Mouse (Mus musculus) v-Abl transformed pro-B cells (cell line): ENCODE measurements around the gene Dtl.

Experiments
- in situ Hi-C, 2 experiments: fragments of 400-800 bp; cut with MboI; formaldehyde crosslinking; loops; one replicate each; pipeline ENCODE4 v1.15.1; 2025; ENCODE audit not compliant: unreplicated experiment in 2 of 2

The Dtl gene

DNA sequence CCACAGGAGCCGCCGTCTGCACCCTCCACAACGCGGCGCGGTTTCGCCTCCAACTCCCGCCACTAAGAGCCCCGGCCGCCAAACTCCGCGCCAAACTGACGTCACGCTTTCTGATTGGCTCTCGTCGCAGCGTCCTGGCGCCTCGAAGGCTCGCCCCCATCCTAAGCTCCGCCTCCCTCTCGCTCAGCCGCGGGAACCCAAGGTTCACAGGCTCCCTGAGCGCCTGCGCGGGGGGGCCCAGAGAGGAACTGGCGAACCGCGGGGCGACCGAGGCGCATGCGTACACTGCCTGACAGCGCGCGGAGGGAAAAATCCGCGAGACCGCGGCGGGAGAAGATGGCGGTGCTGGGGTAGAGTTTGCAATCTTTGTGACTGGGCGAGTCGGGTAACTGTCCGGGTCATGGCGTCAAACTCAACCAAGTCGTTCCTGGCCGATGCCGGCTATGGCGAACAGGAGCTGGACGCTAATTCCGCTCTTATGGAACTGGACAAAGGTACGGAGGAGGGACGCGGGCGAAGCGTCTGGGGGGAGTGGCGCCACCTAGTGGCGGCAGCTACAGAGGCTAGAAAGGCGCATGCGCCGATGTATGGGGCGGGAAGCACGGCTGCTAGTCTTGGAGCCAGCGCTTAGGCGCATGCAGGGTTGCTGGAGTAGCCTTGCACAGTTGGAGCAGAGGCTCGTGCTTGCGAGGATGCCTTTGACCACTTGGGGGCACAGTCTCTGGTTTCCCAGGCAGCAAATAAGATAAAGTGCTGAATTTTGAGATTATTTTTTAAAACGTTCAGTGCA lies at the start of gene Dtl, which contains the start of gene Ints7:
Gene Dtl (minus strand): TSS at position 87 of the 790 bp plus-strand sequence.
Gene Ints7 (plus strand): TSS at position 179 of the 790 bp plus-strand sequence.
- in situ Hi-C loops = loop anchor here in 1 of 2 experiments (5.0 to 10.0 kb wide), 2 partner anchors 242 to 641 kb away; no protein-coding TSS in a partner anchor

DNA sequence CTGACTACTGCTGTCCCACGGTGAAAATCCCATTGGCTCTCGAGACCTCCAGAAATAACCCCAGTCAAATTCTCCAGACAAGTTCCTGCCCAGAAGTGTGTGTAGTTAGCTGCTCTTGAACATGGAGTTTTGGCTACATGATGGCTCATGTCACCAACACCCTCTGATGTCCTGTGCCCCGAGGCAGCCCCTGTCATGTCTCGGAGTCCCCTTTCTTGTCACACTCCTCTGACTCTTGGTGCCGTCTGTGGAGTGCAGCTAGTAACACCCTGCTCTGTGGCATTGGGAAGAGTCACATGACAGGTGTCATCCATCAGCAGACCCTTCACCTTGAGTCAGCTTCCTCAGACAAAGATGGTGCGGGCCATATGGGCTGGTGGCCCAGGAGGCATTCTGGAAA lies 49.7 kb upstream of the Dtl start:
- in situ Hi-C loops = no loop called here

GRCm38 (mm10) chr1:191624492-191624891 lies 49.1 kb upstream of the Dtl start:
- in situ Hi-C loops = no loop called here

- in situ Hi-C loops = no loop called here
Observed at GRCm38 (mm10) chr1:191622801-191623200, 47.5 kb upstream of the Dtl start.

GRCm38 (mm10) chr1:191621096-191621495 lies 45.8 kb upstream of the Dtl start:
- in situ Hi-C loops = no loop called here

GRCm38 (mm10) chr1:191618067-191618766 lies 42.9 kb upstream of the Dtl start:
- in situ Hi-C loops = no loop called here

GRCm38 (mm10) chr1:191617589-191617988 lies 42.2 kb upstream of the Dtl start:
- in situ Hi-C loops = no loop called here

GRCm38 (mm10) chr1:191616245-191616644 lies 40.9 kb upstream of the Dtl start:
- in situ Hi-C loops = no loop called here

GRCm38 (mm10) chr1:191612877-191613276 lies 37.5 kb upstream of the Dtl start:
- in situ Hi-C loops = no loop called here

- in situ Hi-C loops = no loop called here
Observed at GRCm38 (mm10) chr1:191611686-191612085, 36.3 kb upstream of the Dtl start.

GRCm38 (mm10) chr1:191610357-191610756 lies 35.0 kb upstream of the Dtl start:
- in situ Hi-C loops = no loop called here

GRCm38 (mm10) chr1:191609578-191609977 lies 34.2 kb upstream of the Dtl start:
- in situ Hi-C loops = no loop called here

DNA sequence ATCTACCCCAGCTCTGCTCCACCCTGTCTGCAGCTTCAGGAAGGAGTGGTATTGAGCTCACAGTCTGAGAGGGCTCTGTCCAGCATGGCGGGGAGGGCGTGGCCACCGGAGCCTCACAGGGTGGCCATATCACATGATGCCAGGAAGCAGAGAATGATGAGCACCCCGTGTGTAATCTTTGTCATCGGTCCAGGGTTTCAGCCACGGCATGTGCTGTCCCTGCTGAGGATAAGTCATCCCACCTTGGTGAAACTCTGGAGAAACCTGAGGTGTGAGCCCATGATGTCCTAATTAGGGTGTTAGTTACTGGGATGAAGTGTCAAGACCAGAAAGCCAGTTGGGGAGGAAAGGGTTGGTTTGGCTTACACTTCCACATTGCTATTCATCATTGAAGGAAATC lies 33.7 kb upstream of the Dtl start:
- in situ Hi-C loops = no loop called here

- in situ Hi-C loops = loop anchor here in 1 of 2 experiments (5.0 kb wide), 1 partner anchor 118 kb away; no protein-coding TSS in a partner anchor
Observed at GRCm38 (mm10) chr1:191604690-191605089, 29.3 kb upstream of the Dtl start.

DNA sequence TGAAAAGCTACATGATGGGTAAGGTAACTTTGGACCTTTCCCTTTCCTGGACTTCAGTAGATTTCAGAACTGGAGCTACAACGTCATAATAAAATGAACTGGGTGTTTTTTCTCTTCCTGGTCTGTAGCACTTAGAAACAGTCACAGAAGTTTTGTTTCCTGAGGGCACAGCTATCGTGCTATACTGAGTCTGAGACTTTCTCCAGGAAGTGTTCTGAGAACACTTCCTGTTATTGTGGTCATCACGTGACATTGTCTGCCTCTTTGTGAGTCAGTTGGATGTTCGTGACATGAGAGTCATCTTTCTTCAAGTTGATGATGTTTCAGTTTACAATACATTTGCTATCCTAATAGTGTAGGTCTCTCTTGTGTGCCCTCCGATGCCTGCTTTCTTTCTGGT lies 23.9 kb upstream of the Dtl start:
- in situ Hi-C loops = no loop called here

DNA sequence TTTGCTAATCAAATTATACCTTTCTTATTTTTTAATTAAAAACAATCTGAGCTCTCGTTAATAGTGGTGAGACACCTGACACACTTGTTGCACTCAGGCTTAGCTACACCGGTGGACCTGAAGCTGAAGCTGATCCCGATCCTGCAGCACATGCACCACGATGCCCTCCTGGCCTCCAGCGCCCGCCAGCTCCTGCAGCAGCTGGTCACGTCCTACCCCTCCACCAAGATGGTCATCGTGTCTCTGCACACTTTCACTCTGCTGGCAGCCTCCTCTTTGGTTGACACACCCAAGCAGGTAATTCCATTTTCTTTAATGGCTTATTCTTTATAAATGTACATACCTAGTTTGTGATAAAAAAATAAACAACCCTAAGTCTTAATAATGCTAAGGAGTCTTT lies 20.7 kb upstream of the Dtl start:
- in situ Hi-C loops = no loop called here

DNA sequence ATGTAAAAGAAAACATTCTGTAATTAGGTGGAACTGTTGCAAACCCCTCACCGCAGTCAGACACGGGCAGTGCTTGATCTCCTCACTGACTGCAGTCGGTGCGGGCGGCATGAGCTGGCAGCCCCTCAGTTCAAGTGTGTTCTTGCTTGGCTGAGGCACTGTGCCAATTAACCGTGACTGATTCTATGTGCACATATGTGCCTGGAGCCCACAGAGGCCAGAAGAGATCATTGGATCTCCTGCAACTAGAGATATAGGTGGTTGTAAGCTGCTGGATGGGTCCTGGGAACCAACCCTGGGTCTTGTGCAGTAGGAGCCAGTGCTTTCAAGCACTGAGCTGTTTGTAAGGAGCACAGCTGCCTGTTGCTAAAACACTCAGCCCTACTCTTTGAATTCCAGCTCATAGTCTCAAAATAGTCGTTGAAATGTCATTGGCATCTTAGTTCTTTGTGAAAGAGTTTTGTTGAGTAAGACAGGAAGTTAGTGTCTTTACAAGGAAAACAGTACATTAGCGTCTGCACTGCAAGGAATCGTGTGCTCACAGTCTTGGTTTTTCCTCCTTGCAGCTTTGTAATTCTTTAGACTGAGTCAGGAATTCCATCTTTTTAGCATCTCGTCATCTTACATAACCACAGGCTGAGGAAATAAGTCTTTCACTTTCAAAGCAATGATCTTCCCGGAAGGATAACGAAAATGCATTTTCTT lies 16.8 kb upstream of the Dtl start:
- in situ Hi-C loops = loop anchor here in 1 of 2 experiments (5.0 kb wide), 1 partner anchor 130 kb away; no protein-coding TSS in a partner anchor

DNA sequence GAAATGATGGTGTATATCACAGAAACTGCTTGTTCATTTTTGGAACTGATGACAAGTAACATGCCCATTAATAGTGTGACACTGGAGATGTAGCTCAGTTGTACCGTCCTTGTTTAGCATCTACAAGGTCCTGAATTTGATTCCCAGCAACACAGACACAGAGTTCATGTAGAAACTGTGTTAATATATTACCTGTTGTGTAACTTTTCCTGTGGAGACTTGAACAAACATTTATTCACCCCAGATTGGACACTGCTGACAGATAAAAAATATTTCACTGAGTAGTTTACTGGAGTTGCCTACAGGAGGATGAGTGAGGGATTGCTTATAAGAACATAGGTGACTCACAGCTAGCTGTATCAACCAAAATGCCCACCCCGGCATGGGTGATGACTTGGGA lies 13.4 kb upstream of the Dtl start:
- in situ Hi-C loops = loop anchor here (5.0 to 10.0 kb wide), 3 partner anchors 224 to 1126 kb away; no protein-coding TSS in a partner anchor

DNA sequence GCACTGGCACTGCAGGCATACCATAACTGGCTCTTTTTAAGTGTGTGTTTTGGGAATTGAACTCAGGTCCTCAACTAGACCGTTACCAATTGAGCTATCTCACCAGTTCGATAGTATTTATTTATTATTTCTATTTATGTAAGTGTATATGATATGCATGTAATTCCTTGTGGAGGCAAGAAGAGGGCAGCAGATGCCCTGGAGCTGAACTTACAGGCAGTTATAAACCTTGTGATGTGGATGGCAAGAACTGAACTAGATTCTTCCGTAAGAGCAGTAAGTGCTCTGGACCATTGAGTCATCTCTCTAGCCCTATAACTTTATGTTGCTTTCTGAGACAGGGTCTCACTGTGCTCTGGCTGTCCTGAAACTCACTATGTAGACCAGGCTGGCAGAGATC lies 11.7 kb upstream of the Dtl start:
- in situ Hi-C loops = loop anchor here (5.0 to 10.0 kb wide), 3 partner anchors 225 to 1128 kb away; no protein-coding TSS in a partner anchor

GRCm38 (mm10) chr1:191585704-191586103 lies 10.4 kb upstream of the Dtl start:
- in situ Hi-C loops = loop anchor here (5.0 to 10.0 kb wide), 3 partner anchors 227 to 1129 kb away; no protein-coding TSS in a partner anchor

- in situ Hi-C loops = loop anchor here (10.0 kb wide), 2 partner anchors 330 to 1130 kb away; no protein-coding TSS in a partner anchor
Observed at GRCm38 (mm10) chr1:191584483-191584882, 9.1 kb upstream of the Dtl start.
